Comparison of ENCODE assay signal across 14 mouse cellular contexts in the genomic region with DNA sequence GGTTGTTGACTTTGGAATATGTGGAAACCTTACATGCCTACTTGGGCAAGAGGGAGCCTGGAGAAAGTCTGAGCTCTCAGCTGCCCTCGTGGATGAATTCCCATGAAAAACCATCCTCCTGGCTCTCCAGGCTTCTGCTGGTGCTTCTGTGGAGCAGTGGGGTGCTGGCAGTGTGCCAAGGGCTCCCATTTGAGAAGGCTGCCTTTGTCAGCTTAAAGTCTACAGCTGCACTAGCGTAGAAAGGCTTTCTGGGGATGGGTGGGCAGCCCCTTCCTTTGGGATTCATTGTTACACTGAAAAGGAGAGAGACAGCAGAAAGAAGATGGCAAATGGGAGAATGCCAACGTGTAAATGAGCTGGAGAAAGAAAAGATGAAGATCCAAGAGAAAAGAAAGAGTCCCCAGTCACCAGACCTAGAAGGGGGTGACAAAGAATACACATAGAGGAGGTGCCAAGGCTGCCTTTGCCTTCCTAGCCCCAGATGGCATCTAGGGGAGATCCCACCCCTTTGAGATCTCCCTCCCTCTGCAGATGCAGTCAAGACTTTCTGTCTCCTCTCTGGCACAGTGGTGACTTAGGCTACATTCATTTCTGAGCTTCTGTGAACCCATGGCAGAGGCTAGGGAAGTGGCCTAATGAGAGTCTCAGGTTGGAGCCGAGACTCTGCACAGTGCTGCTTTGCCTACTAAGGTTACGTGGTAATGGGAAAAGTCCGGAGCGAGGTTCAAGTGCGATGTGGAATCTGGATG.
A peak's percentile ranks its signal among the peaks of the same experiment; 100 is the strongest.
DNase-seq lines count a peak whose midpoint lies in the region; ATAC-seq and TF ChIP-seq lines count a peak whose summit lies in the region.
"Had no signal": no experiment of that assay in that cellular context is flagged by ENCODE, and none has a peak within 500 bp of the region (broad histone marks: within the 10 kb centered on the region; RNA-seq: fewer than 3 reads in every experiment).

No protein-coding gene starts in this region.

- H3K4me3 ChIP-seq in hindbrain, embryonic 13.5 days, result no peak overlapping the region
- H3K4me3 ChIP-seq in hindbrain, embryonic 11.5 days (ENCODE audit: low read depth, low read length), result no peak overlapping the region
- no peak overlapping the region for H3K4me3 ChIP-seq in neural tube, embryonic 13.5 days
- no peak overlapping the region for H3K4me3 ChIP-seq in neural tube, embryonic 15.5 days (replicated peaks)
- no peak overlapping the region for H3K4me3 ChIP-seq in midbrain, postnatal 0 days (ENCODE audit: low read depth, low read length)
- H3K4me3 ChIP-seq: embryonic facial prominence, embryonic 15.5 days; myocyte had no signal

- no peak overlapping the region for H3K4me2 ChIP-seq in hindbrain, embryonic 13.5 days
- H3K4me2 ChIP-seq in hindbrain, embryonic 11.5 days (replicated peaks; ENCODE audit: low read depth, low read length), result no peak overlapping the region
- no peak overlapping the region for H3K4me2 ChIP-seq in neural tube, embryonic 13.5 days
- no peak overlapping the region for H3K4me2 ChIP-seq in neural tube, embryonic 15.5 days
- no peak overlapping the region for H3K4me2 ChIP-seq in midbrain, postnatal 0 days (ENCODE audit: low read depth, low read length, poor library complexity, severe bottlenecking)
- H3K4me2 ChIP-seq: embryonic facial prominence, embryonic 15.5 days had no signal

- peak; percentile 53 to 65 for DNase-seq in cerebellum, postnatal 14 days
- DNase-seq in cerebellum, adult 8-10 months, result no peak
- DNase-seq in hindbrain, embryonic 11.5 days (ENCODE audit: low spot score), result no peak
- DNase-seq in midbrain, postnatal 0 days (ENCODE audit: low spot score), result peak; percentile 65
- DNase-seq in embryo, embryonic 9.5 days (ENCODE audit: extremely low spot score), result no peak
- DNase-seq: layer of hippocampus, adult 9-11 months; thymus, postnatal 36 days had no signal

- H3K4me1 ChIP-seq in hindbrain, embryonic 13.5 days (replicated peaks), result peaks cover 10% of the 10 kb centered on the region; the same call in 1 of the 2 replicates
- no peaks in the 10 kb centered on the region for H3K4me1 ChIP-seq in hindbrain, embryonic 11.5 days (replicated peaks; ENCODE audit: control insufficient read depth, insufficient read depth, low read length)
- H3K4me1 ChIP-seq in neural tube, embryonic 13.5 days (replicated peaks), result peaks cover 6% of the 10 kb centered on the region; the same call in 1 of the 2 replicates
- H3K4me1 ChIP-seq in neural tube, embryonic 15.5 days, result peaks cover 5% of the 10 kb centered on the region; the same call in 1 of the 2 replicates
- H3K4me1 ChIP-seq in midbrain, postnatal 0 days (ENCODE audit: insufficient read depth, low read length), result no peaks in the 10 kb centered on the region
- H3K4me1 ChIP-seq: embryonic facial prominence, embryonic 15.5 days had no signal

- H3K9ac ChIP-seq in hindbrain, embryonic 13.5 days, result no peak overlapping the region
- H3K9ac ChIP-seq in hindbrain, embryonic 11.5 days (ENCODE audit: low read depth, low read length), result no peak overlapping the region
- no peak overlapping the region for H3K9ac ChIP-seq in neural tube, embryonic 13.5 days
- H3K9ac ChIP-seq in neural tube, embryonic 15.5 days (replicated peaks), result no peak overlapping the region
- no peak overlapping the region for H3K9ac ChIP-seq in midbrain, postnatal 0 days (replicated peaks; ENCODE audit: low read length, poor library complexity, severe bottlenecking)
- H3K9ac ChIP-seq: embryonic facial prominence, embryonic 15.5 days had no signal

- 70% methylated on average over 8 of the region's 8 CpGs for WGBS in hindbrain, embryonic 13.5 days
- WGBS in hindbrain, embryonic 11.5 days, result 78% methylated on average over 8 of the region's 8 CpGs
- 70% methylated on average over 8 of the region's 8 CpGs for WGBS in neural tube, embryonic 13.5 days
- 71% methylated on average over 8 of the region's 8 CpGs for WGBS in neural tube, embryonic 15.5 days
- 64% methylated on average over 8 of the region's 8 CpGs for WGBS in midbrain, postnatal 0 days

- peak; percentile 68 for ATAC-seq in hindbrain, embryonic 13.5 days (ENCODE audit: low FRiP score)
- ATAC-seq in hindbrain, embryonic 11.5 days (ENCODE audit: low FRiP score), result no peak
- ATAC-seq in neural tube, embryonic 13.5 days (ENCODE audit: low read depth), result peak; percentile 50; the same call in 1 of the 2 replicates
- ATAC-seq in neural tube, embryonic 15.5 days (ENCODE audit: low FRiP score), result no peak; the same call in 1 of the 2 replicates
- ATAC-seq in midbrain, postnatal 0 days (ENCODE audit: low FRiP score), result peak; percentile 44; the same call in 1 of the 2 replicates
- ATAC-seq: Patski had no signal

- TF ChIP-seq CTCF in midbrain, postnatal 0 days (IDR thresholded peaks at IDR 0.05), result no peak

- no peaks in the 10 kb centered on the region for H3K27me3 ChIP-seq in hindbrain, embryonic 13.5 days
- H3K27me3 ChIP-seq in hindbrain, embryonic 11.5 days (ENCODE audit: control insufficient read depth, insufficient read depth, low read length), result no peaks in the 10 kb centered on the region
- no peaks in the 10 kb centered on the region for H3K27me3 ChIP-seq in neural tube, embryonic 13.5 days
- H3K27me3 ChIP-seq in neural tube, embryonic 15.5 days (replicated peaks), result no peaks in the 10 kb centered on the region
- no peaks in the 10 kb centered on the region for H3K27me3 ChIP-seq in midbrain, postnatal 0 days (ENCODE audit: insufficient read depth, low read length)
- H3K27me3 ChIP-seq: embryonic facial prominence, embryonic 15.5 days; Patski had no signal

- H3K36me3 ChIP-seq in hindbrain, embryonic 13.5 days, result no peaks in the 10 kb centered on the region
- no peaks in the 10 kb centered on the region for H3K36me3 ChIP-seq in hindbrain, embryonic 11.5 days (ENCODE audit: control insufficient read depth, insufficient read depth, low read length)
- H3K36me3 ChIP-seq in neural tube, embryonic 13.5 days, result no peaks in the 10 kb centered on the region
- H3K36me3 ChIP-seq in neural tube, embryonic 15.5 days, result no peaks in the 10 kb centered on the region
- H3K36me3 ChIP-seq in midbrain, postnatal 0 days (ENCODE audit: insufficient read depth, low read length), result no peaks in the 10 kb centered on the region
- H3K36me3 ChIP-seq: embryonic facial prominence, embryonic 15.5 days had no signal

- peak overlapping the region; percentile 30; the same call in 1 of the 2 replicates for H3K27ac ChIP-seq in hindbrain, embryonic 13.5 days
- no peak overlapping the region for H3K27ac ChIP-seq in hindbrain, embryonic 11.5 days (ENCODE audit: low read depth, low read length)
- no peak overlapping the region for H3K27ac ChIP-seq in neural tube, embryonic 13.5 days (replicated peaks)
- H3K27ac ChIP-seq in neural tube, embryonic 15.5 days (replicated peaks), result no peak overlapping the region
- H3K27ac ChIP-seq in midbrain, postnatal 0 days (ENCODE audit: low read depth, low read length), result no peak overlapping the region
- H3K27ac ChIP-seq: embryonic facial prominence, embryonic 15.5 days; kidney, postnatal 0 days had no signal

- no peaks in the 10 kb centered on the region for H3K9me3 ChIP-seq in hindbrain, embryonic 13.5 days
- H3K9me3 ChIP-seq in hindbrain, embryonic 11.5 days (ENCODE audit: control insufficient read depth, low read length), result no peaks in the 10 kb centered on the region
- no peaks in the 10 kb centered on the region for H3K9me3 ChIP-seq in neural tube, embryonic 13.5 days
- H3K9me3 ChIP-seq in neural tube, embryonic 15.5 days (replicated peaks), result no peaks in the 10 kb centered on the region
- no peaks in the 10 kb centered on the region for H3K9me3 ChIP-seq in midbrain, postnatal 0 days (ENCODE audit: low read length)
- H3K9me3 ChIP-seq: embryonic facial prominence, embryonic 15.5 days had no signal

Comparison
In these comparisons a context has a peak if more than half of its experiments do, and no peak if none do; other contexts are left out.
1. DNase-seq: peak in cerebellum, postnatal 14 days (2 of 2) and midbrain, postnatal 0 days (single experiment); none in cerebellum, adult 8-10 months (single experiment), hindbrain, embryonic 11.5 days (single experiment) and embryo, embryonic 9.5 days (single experiment).
2. ATAC-seq: peak in hindbrain, embryonic 13.5 days (single experiment), neural tube, embryonic 13.5 days (single experiment) and midbrain, postnatal 0 days (single experiment); none in hindbrain, embryonic 11.5 days (single experiment) and neural tube, embryonic 15.5 days (single experiment).